Mouse (Mus musculus) frontal cortex, adult (tissue): ENCODE measurements at regions not wholly inside any gene's neighbourhood (a gene's known extent, or its start where the extent isn't known, plus 50 kb on each side); places are given as distances from the start of the nearest gene placed in this dataset.

ENCODE experiments used
- ATAC-seq: cut with Nextera tagmentation; 2 replicates; pipeline ENCODE4 v1.9.2; 2017; ENCODE audit warnings: mild to moderate bottlenecking, moderate library complexity, mixed read lengths; ENCODE audit not compliant: low TSS enrichment

- no peak; the same call in 1 of the 2 replicates for ATAC-seq
Observed at GRCm38 (mm10) chr16:27878499-27878898, 489.8 kb downstream of the Ccdc50 start.

- no peak for ATAC-seq
Observed at GRCm38 (mm10) chr16:27878950-27879349, 490.3 kb downstream of the Ccdc50 start.

GRCm38 (mm10) chr16:27884363-27884762 lies 495.7 kb downstream of the Ccdc50 start:
- ATAC-seq, result no peak

GRCm38 (mm10) chr16:27906036-27906435 lies 517.4 kb downstream of the Ccdc50 start:
- ATAC-seq, result no peak

GRCm38 (mm10) chr16:27915422-27915821 lies 526.8 kb downstream of the Ccdc50 start:
- no peak for ATAC-seq

GRCm38 (mm10) chr16:27925528-27926360 lies 537.1 kb downstream of the Ccdc50 start:
- ATAC-seq, result peak; percentile 84

GRCm38 (mm10) chr16:27926361-27926651 lies 537.6 kb downstream of the Ccdc50 start:
- ATAC-seq, result no peak

- no peak for ATAC-seq
Observed at GRCm38 (mm10) chr16:27949291-27949690, 560.6 kb downstream of the Ccdc50 start.

- peak; percentile 76; the same call in 1 of the 2 replicates for ATAC-seq
Observed at GRCm38 (mm10) chr16:27949811-27950210, 561.1 kb downstream of the Ccdc50 start.

- no peak for ATAC-seq
Observed at GRCm38 (mm10) chr16:27962811-27963210, 574.1 kb downstream of the Ccdc50 start.

GRCm38 (mm10) chr16:27978730-27979440 lies 590.2 kb downstream of the Ccdc50 start:
- peak; percentile 60 for ATAC-seq

- ATAC-seq, result no peak
Observed at GRCm38 (mm10) chr16:28015276-28015897, 626.7 kb downstream of the Ccdc50 start.

GRCm38 (mm10) chr16:28018311-28018710 lies 629.6 kb downstream of the Ccdc50 start:
- no peak for ATAC-seq

GRCm38 (mm10) chr16:28038954-28039353 lies 650.3 kb downstream of the Ccdc50 start:
- no peak for ATAC-seq

- ATAC-seq, result no peak
Observed at GRCm38 (mm10) chr16:28043046-28043445, 654.4 kb downstream of the Ccdc50 start.

GRCm38 (mm10) chr16:28064785-28065301 lies 676.2 kb downstream of the Ccdc50 start:
- no peak for ATAC-seq

- no peak for ATAC-seq
Observed at GRCm38 (mm10) chr16:28082891-28083649, 669.8 kb downstream of the Fgf12 start.

- ATAC-seq, result peak; percentile 65; the same call in 1 of the 2 replicates
Observed at GRCm38 (mm10) chr16:28089489-28090134, 663.3 kb downstream of the Fgf12 start.

GRCm38 (mm10) chr16:28104255-28105076 lies 648.4 kb downstream of the Fgf12 start:
- no peak for ATAC-seq

GRCm38 (mm10) chr16:28105085-28105484 lies 647.8 kb downstream of the Fgf12 start:
- ATAC-seq, result no peak
